Mouse (Mus musculus) neural tube, embryonic 13.5 days (tissue): ENCODE measurements around the gene Irak1. TPM values are rescaled to one million over a fixed set of nuclear protein-coding genes. Genes with fewer than 3 reads are reported as not detected.

Experiments
- microRNA counts: library from miRNA; unstranded; fragments of <30 nt; microRNA quantifications from one replicate; lab custom pipeline; 2016
- microRNA-seq: library from miRNA; unstranded; fragments of <30 nt; microRNA quantifications from one replicate; pipeline ENCODE4, GENCODE M21; 2016
- polyA plus RNA-seq: library from polyadenylated mRNA; unstranded; fragments of >200 nt; fragmentation: Nextera tagmentation; extraction: Ambion mirVana; gene quantifications from 2 replicates; pipeline ENCODE4 v1.2.1, GENCODE M21; 2015

Gene Irak1
- polyA plus RNA-seq, 1 experiment from 2014 or later = 39.9 TPM

MicroRNAs within 50 kb of the gene (microRNA counts, 519-probe panel; counts per million panel counts)
- not detected for microRNA mmu-miR-718 (lab: Ali Mortazavi, UCI)

Small RNA genes within 50 kb of the gene (microRNA-seq; reads per million reads assigned to microRNA genes)
- gene Mir5132 (not detected), gene Mir718 (not detected)

Other genes with a start within 250 kb of the Irak1 start
- gene Srpk3, start 249.5 kb downstream of the Irak1 start, polyA plus RNA-seq = 2.6 and 5.1 TPM in 2 replicates
- gene Idh3g, start 237.0 kb downstream of the Irak1 start, polyA plus RNA-seq = 226 and 232 TPM in 2 replicates
- 144 and 160 TPM in 2 replicates for gene Ssr4, start 236.9 kb downstream of the Irak1 start, polyA plus RNA-seq
- gene Pdzd4, start 198.9 kb downstream of the Irak1 start, polyA plus RNA-seq = 2.6 and 3.2 TPM in 2 replicates
- 0.14 and 0.15 TPM in 2 replicates for gene Avpr2, start 131.8 kb downstream of the Irak1 start, polyA plus RNA-seq
- gene L1cam, start 127.8 kb downstream of the Irak1 start, polyA plus RNA-seq = 97.6 and 98.7 TPM in 2 replicates
- 2.8 and 3.2 TPM in 2 replicates for gene Arhgap4, start 102.0 kb downstream of the Irak1 start, polyA plus RNA-seq
- gene Naa10, start 102.0 kb downstream of the Irak1 start, polyA plus RNA-seq = 97.3 and 112 TPM in 2 replicates
- gene Renbp, start 93.1 kb downstream of the Irak1 start, polyA plus RNA-seq = 13.2 and 14.3 TPM in 2 replicates
- gene Hcfc1, start 57.6 kb downstream of the Irak1 start, polyA plus RNA-seq = 44.4 and 48.9 TPM in 2 replicates
- gene Opn1mw, start 103.5 kb upstream of the Irak1 start, polyA plus RNA-seq = not detected in 2 replicates
- gene Mecp2, start 111.4 kb upstream of the Irak1 start, polyA plus RNA-seq = 12.9 and 15.4 TPM in 2 replicates
- not detected in 2 replicates for gene Tex28, start 143.9 kb upstream of the Irak1 start, polyA plus RNA-seq
- gene Tktl1, start 153.3 kb upstream of the Irak1 start, polyA plus RNA-seq = 0.07 TPM in 1 of 2 replicates, not detected in the other
- gene Flna, start 225.9 kb upstream of the Irak1 start, polyA plus RNA-seq = 90.3 and 102 TPM in 2 replicates
- gene Emd, start 230.8 kb upstream of the Irak1 start, polyA plus RNA-seq = 16.3 and 16.6 TPM in 2 replicates
- 582 and 609 TPM in 2 replicates for gene Rpl10, start 246.9 kb upstream of the Irak1 start, polyA plus RNA-seq